Mouse (Mus musculus) heart, embryonic 16.5 days (tissue): ENCODE results near the gene Dtd2. TPM values are rescaled to one million over a fixed set of nuclear protein-coding genes. Genes with fewer than 3 reads are reported as not detected.

Experiments used
- ATAC-seq: fragments of 200-750 bp; cut with Nextera tagmentation; replicated peaks from 2 replicates; pipeline ENCODE4 v1.8.0; 2017; ENCODE audit warnings: moderate number of reproducible peaks; ENCODE audit not compliant: insufficient read depth, low FRiP score; ENCODE audit errors: extremely low read depth
- H3K27ac ChIP-seq: fragments of 300-500 bp; sonication (generic); 2 replicates; pipeline ENCODE4 v1.5.1; 2014; ENCODE audit warnings: mild to moderate bottlenecking, low read length, control low read depth, moderate library complexity
- H3K27me3 ChIP-seq: fragments of 300-500 bp; sonication (generic); 2 replicates; pipeline ENCODE4 v1.6.1; 2014; ENCODE audit warnings: low read length, mixed read lengths; ENCODE audit not compliant: control insufficient read depth, insufficient read depth
- H3K36me3 ChIP-seq: fragments of 300-500 bp; sonication (generic); 2 replicates; pipeline ENCODE4 v1.6.1; 2014; ENCODE audit not compliant: control insufficient read depth, insufficient read depth
- H3K4me1 ChIP-seq: fragments of 300-500 bp; sonication (generic); 2 replicates; pipeline ENCODE4 v1.6.1; 2014; ENCODE audit warnings: low read length, mixed read lengths; ENCODE audit not compliant: control insufficient read depth, insufficient read depth
- H3K4me2 ChIP-seq: fragments of 300-500 bp; sonication (generic); 2 replicates; pipeline ENCODE4 v1.6.1; 2014; ENCODE audit warnings: low read depth, mild to moderate bottlenecking, control low read depth, low read length
- H3K4me3 ChIP-seq: fragments of 300-500 bp; sonication (generic); 2 replicates; pipeline ENCODE4 v1.5.1; 2014; ENCODE audit warnings: mild to moderate bottlenecking, control low read depth, low read length
- H3K9ac ChIP-seq: fragments of 300-500 bp; sonication (generic); 2 replicates; pipeline ENCODE4 v1.6.1; 2014; ENCODE audit warnings: low read length, control low read depth
- H3K9me3 ChIP-seq: fragments of 300-500 bp; sonication (generic); replicated peaks from 2 replicates; pipeline ENCODE4 v1.6.1; 2016; ENCODE audit warnings: low read length; ENCODE audit not compliant: control insufficient read depth
- whole genome bisulfite sequencing: fragments of 180-500 bp; shearing (Covaris S2); extraction: QIAGEN DNeasy Blood & Tissue Kit; methylation state at CpG from one replicate; pipeline ENCODE4 v1.1.7; 2014; 5-methylcytosine and 5-hydroxymethylcytosine counted together
- polyA plus RNA-seq: library from polyadenylated mRNA; unstranded; fragments of >200 nt; fragmentation: Nextera tagmentation; extraction: Ambion mirVana; gene quantifications from 2 replicates; pipeline ENCODE4 v1.2.1, GENCODE M21; 2015

The Dtd2 gene
- polyA plus RNA-seq, 1 experiment from 2014 or later, result 15.8 TPM

DNA sequence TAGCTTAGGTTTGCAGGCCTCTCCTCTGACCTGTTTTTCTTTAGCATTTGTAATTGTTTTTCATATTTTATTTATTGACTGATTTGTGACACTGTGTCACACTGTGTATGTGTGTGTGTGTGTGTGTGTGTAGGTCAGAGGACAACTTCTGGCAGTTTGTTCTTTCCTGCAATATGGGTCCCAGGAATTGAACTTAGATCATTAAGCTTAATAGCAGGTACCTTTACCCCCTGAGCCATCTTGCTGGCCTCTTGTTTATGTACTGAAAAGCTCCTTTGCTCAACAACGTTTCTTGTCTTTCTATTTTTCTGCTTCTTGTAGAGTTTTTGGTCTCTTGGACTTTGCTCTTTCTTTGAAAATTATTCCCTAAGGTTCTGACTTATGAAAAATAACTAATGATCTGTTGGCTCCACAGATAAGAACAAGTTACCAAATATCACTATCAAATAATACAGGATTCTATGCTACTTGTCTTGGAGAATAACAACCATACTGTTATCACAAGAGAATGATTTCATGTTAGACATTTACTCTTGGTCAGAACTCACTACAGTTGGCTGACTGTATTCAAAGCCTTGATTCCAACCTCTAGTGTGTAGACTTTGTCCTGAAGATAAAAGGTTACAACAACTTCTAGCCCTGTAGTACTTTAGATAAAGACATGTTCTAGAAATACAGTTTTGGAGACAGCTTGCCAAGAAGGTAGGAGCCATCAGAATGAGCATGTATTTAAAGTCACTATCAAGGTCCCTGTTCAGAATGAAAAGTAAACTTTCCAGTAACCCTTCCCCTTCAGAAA is 10.4 kb downstream of the Dtd2 start:
- Histone ChIP-seq H3K4me1 (no peaks in the 10 kb centered on the region), H3K4me3 (no peak overlapping the region), H3K9me3 (no peaks in the 10 kb centered on the region), H3K27ac (no peak overlapping the region), H3K9ac (no peak overlapping the region), H3K27me3 (no peaks in the 10 kb centered on the region), H3K4me2 (no peak overlapping the region), H3K36me3 (peaks cover 11% of the 10 kb centered on the region)
- no peak for ATAC-seq
- WGBS, result 83% methylated on average over 1 of the region's 1 CpGs

DNA sequence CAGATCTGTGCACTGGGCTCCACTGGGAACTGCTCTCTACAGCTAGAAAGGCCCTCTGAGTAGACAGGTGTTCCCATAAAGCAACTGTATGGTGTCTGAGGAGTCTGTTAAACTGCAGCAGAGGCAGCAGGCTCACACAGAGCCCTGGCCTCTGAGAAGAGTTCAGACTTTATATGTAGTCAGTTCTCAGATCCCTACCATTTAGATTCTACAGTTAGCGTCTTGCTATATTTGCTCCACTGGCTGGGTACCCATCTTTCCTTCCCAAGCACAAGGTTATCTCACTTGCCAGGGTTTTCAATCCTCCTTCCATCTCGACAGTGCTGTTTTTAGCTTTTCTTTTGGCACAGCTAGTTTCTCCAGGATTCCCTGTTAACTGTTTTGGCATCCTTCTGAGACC is 15.7 kb downstream of the Dtd2 start:
- no peak for ATAC-seq
- Histone ChIP-seq H3K36me3 (0 out of 2 replicates have a peak, but pooled peaks cover 3% of the 10 kb centered on the region), H3K4me2 (no peak overlapping the region), H3K27ac (no peak overlapping the region), H3K4me1 (no peaks in the 10 kb centered on the region), H3K27me3 (no peaks in the 10 kb centered on the region), H3K4me3 (no peak overlapping the region), H3K9ac (no peak overlapping the region), H3K9me3 (no peaks in the 10 kb centered on the region)
- 58% methylated on average over 2 of the region's 2 CpGs for WGBS

DNA sequence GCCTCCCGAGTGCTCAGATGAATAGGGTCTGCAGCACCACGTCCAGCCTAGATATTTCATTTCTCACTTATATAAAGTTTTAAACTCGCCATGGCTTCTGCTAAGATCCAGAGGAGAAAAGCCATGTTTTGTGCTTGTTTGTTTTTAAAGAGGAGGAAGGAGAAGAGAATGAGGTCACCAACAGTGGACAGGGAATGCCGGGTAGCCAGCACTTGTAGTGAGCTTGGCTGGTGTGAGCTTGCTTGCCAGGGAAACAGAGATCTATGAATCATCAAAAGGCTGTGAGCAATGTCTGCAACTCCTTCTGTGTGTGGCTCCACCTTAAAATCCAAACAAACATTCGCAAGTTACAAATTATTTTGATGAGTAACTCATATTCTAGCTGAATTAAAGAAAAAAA is 17.8 kb downstream of the Dtd2 start:
- 0 out of 2 replicates have a peak, but pooled peaks cover 3% of the 10 kb centered on the region for H3K36me3 ChIP-seq
- H3K9me3 ChIP-seq, result no peaks in the 10 kb centered on the region
- 76% methylated on average over 5 of the region's 5 CpGs for WGBS
- no peaks in the 10 kb centered on the region for H3K27me3 ChIP-seq
- H3K9ac ChIP-seq, result no peak overlapping the region
- H3K27ac ChIP-seq, result no peak overlapping the region
- no peak overlapping the region for H3K4me3 ChIP-seq
- H3K4me2 ChIP-seq, result no peak overlapping the region
- H3K4me1 ChIP-seq, result no peaks in the 10 kb centered on the region
- ATAC-seq, result no peak

DNA sequence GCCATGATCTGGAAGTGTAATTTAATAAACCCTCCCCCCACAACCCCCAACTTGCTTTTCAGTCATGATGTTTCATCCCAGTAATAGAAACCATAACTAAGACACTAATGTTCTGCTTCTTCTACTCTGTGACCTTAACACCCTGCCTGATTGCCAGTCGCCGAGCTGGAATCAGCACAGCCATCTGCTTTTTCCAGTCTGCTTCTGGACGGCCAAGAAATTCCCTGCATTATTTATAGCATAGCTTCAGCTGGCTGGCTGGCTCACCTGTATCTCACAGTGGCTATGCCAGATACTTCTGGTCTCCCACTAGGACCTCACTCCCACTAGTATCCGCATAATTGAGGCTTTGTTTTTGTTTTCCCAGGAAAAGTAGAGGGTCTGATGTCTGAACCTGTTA is 20.5 kb downstream of the Dtd2 start:
- Histone ChIP-seq H3K4me1 (no peaks in the 10 kb centered on the region), H3K9me3 (no peaks in the 10 kb centered on the region), H3K4me3 (no peak overlapping the region), H3K36me3 (0 out of 2 replicates have a peak, but pooled peaks cover 3% of the 10 kb centered on the region), H3K9ac (no peak overlapping the region), H3K4me2 (no peak overlapping the region), H3K27me3 (no peaks in the 10 kb centered on the region), H3K27ac (no peak overlapping the region)
- ATAC-seq, result no peak
- 30% methylated on average over 4 of the region's 4 CpGs for WGBS

DNA sequence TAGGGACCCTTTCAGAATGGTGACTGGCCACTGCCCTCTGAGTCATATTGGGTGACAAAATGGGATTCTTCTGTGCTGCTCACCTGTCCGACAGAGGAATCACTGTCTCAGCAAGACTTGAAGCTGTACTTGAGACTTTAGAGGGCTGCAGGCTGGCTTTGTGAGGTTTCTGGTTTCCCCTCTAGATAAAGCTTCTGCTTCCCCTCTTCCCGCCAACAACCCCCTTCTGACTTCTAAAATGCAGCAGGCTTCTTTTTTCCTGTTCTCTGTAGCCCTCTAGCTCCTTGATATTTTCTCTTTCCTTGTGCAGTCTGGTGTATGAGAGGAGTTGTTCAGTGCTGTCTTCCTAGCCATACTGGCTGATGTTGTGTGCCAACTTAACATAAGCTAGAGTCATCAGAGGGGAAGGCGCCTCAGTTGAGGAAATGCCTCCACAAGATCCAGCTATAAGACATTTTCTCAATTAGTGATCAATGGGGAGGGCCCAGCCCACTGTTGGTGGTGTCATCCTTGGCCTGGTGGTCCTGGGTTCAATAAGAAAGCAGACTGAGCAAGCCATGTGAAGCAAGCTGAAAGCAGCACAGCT is 21.0 kb downstream of the Dtd2 start:
- no peak for ATAC-seq
- no peaks in the 10 kb centered on the region for H3K27me3 ChIP-seq
- H3K27ac ChIP-seq, result no peak overlapping the region
- WGBS, result 81% methylated on average over 3 of the region's 3 CpGs
- H3K36me3 ChIP-seq, result 0 out of 2 replicates have a peak, but pooled peaks cover 3% of the 10 kb centered on the region
- H3K4me2 ChIP-seq, result no peak overlapping the region
- H3K4me1 ChIP-seq, result no peaks in the 10 kb centered on the region
- H3K4me3 ChIP-seq, result no peak overlapping the region
- H3K9me3 ChIP-seq, result no peaks in the 10 kb centered on the region
- no peak overlapping the region for H3K9ac ChIP-seq

DNA sequence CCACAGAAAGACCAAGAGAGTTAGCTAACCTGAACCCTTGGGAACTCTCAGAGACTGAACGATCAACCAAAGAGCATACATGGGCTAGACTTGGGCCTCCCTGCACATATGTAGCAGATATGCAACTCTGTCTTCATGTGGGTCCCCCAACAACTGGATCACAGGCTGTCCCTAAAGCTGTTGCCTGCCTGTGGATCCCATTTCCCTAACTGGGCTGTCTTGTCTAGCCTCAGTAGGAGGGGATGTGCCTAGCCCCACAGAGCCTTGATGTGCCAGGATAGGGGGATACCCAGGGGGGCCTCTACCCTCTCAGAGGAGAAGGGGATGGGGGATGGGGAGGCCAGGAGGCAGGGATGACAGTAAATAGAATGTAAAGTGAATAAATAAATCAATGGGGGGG is 22.7 kb downstream of the Dtd2 start:
- WGBS, result 95% methylated on average over 1 of the region's 1 CpGs
- no peaks in the 10 kb centered on the region for H3K9me3 ChIP-seq
- no peaks in the 10 kb centered on the region for H3K27me3 ChIP-seq
- no peak overlapping the region for H3K27ac ChIP-seq
- H3K36me3 ChIP-seq, result 0 out of 2 replicates have a peak, but pooled peaks cover 3% of the 10 kb centered on the region
- no peak overlapping the region for H3K4me2 ChIP-seq
- no peak for ATAC-seq
- H3K9ac ChIP-seq, result no peak overlapping the region
- no peak overlapping the region for H3K4me3 ChIP-seq
- H3K4me1 ChIP-seq, result no peaks in the 10 kb centered on the region

DNA sequence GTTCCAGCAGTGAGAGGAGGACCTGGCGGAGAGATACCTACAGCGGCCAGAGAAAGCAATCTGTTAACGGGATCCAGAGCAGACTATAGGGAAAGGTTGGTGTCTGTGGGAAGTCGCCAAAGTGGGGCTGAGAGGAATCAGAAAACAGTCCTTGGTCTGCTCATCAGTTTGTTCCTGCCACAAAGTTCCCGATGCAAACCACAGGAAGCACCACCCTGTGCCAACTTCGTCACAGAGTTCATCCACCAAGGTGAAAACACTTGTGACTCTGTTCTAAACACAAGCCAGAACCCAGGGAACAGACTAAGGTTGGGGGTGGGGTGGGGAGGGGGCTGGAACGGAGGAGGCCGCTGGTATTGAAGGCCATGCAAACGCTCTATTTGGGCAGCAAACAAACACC is 29.8 kb downstream of the Dtd2 start:
- Histone ChIP-seq H3K4me1 (no peaks in the 10 kb centered on the region), H3K27me3 (no peaks in the 10 kb centered on the region), H3K27ac (no peak overlapping the region), H3K36me3 (no peaks in the 10 kb centered on the region), H3K9ac (no peak overlapping the region), H3K4me2 (no peak overlapping the region), H3K4me3 (no peak overlapping the region), H3K9me3 (no peaks in the 10 kb centered on the region)
- no peak for ATAC-seq
- WGBS, result 62% methylated on average over 9 of the region's 9 CpGs

DNA sequence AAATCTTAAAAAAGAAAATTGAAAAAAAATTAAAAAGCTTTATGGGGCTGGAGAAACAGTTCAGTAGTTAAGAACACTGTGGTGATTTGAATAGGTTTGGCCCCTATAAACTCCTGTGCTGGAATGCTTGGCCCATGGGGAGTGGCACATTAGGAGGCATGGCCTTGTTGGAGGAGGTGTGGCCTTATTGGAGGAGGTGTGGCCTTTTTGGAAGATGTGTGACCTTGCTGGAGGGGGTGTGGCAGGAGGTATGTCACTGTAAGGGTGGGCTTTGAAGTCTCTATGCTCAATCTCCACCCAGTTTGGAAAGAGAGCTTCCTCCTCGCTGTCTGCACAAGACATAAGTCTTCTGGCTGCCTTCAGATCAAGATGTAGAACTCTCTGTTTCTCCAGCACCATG is 31.9 kb downstream of the Dtd2 start:
- no peak for ATAC-seq
- no peak overlapping the region for H3K4me2 ChIP-seq
- no peaks in the 10 kb centered on the region for H3K36me3 ChIP-seq
- 100% methylated on average over 1 of the region's 1 CpGs for WGBS
- no peak overlapping the region for H3K9ac ChIP-seq
- H3K4me3 ChIP-seq, result no peak overlapping the region
- no peaks in the 10 kb centered on the region for H3K9me3 ChIP-seq
- peaks cover 8% of the 10 kb centered on the region for H3K4me1 ChIP-seq
- H3K27ac ChIP-seq, result no peak overlapping the region
- H3K27me3 ChIP-seq, result no peaks in the 10 kb centered on the region

DNA sequence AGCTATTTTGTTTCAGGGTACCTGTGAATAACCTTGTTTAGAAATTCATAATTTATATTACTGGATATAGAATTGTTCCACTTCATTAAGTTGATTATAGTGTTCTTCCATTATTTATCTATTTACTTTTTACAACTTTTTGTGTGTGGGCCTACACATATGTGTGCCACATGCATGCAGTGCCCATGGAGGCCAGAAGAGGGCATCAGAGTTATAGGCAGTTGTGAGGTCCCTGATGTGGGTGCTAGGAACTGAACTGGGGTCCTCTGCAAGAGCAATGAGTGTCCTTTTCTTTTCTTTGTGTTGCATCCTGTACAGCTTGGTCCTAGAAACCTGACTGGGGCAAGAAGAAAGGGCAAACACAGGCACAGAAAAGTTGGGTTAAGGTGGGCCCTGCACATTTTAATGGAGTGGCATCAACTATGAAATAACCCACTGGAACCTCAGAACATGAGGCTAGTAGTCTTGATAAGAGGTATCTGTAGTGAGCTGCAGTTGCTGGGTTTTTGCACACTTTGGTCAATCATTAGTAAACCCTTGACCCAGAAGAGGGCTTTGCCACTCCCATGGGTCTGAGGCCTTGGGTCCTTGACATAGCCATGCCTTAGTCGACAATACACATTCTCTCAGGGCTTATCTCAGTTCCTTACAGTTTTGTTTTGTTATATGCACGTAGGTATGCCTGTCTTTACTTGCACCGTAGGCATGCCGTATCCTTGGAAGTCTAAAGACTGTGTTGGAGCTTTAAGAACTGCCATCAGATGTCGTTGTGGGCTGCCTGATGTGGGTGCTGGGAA is 33.8 kb downstream of the Dtd2 start:
- Histone ChIP-seq H3K36me3 (no peaks in the 10 kb centered on the region), H3K4me1 (peaks cover 17% of the 10 kb centered on the region), H3K9ac (no peak overlapping the region), H3K4me2 (no peak overlapping the region), H3K9me3 (no peaks in the 10 kb centered on the region), H3K4me3 (no peak overlapping the region), H3K27ac (no peak overlapping the region), H3K27me3 (no peaks in the 10 kb centered on the region)
- 87% methylated on average over 5 of the region's 5 CpGs for WGBS
- no peak for ATAC-seq
